Mouse (Mus musculus) urinary bladder, postnatal 25 days (tissue): ENCODE results near the gene Dhx9.
"Not testable (repeated sequence)": the region's sequence is repeated elsewhere in the genome, so short reads cannot be mapped to it uniquely, and the experiment has no call there.

Experiments used
- DNase-seq: peaks from one replicate; pipeline ENCODE4 v3.0.0; 2022; ENCODE audit warnings: low spot score

The Dhx9 gene

DNA sequence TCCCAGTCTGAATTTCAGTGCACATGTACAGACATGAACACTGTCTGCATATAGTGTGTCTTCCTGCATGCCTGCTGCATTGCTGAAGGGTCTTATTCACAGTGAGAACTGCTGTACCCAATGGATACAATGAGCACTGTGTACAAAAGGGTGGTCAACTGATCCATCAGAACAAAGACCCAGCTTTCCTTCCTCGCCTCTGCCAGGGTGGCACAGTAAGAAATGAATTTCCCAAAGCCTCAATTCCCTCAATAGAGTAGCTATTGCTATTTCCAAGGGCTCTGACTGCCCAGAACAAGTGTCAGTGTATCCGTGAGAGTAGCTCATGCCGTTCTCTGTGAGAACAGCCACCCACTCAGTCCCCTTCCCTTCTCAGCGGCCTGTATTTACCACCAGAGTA is 69.7 kb downstream of the Dhx9 start:
- DNase-seq: not testable (repeated sequence)

DNA sequence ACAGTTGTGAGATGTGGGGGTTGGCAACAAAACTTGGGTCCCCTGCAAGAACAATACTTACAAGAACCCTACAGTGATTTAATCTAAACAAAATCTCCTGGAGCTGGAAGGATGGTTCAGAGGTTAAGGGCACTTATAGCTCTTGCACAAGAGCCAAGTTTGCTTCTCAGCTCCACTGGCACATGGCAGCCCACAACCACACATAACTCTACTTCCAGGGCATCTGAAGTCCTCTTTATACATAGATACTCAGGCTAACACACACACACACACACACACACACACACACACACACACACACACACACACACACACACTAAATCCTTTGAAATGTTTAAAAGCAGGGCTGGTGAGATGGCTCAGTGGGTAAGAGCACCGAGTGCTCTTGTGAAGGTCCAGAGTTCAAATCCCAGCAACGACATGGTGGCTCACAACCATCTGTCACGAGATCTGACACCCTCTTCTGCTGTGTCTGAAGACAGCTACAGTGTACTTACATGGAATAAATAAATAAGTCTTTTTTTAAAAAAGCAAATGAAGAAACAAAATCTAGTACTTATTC is 71.1 kb downstream of the Dhx9 start:
- not testable (repeated sequence) for DNase-seq

DNA sequence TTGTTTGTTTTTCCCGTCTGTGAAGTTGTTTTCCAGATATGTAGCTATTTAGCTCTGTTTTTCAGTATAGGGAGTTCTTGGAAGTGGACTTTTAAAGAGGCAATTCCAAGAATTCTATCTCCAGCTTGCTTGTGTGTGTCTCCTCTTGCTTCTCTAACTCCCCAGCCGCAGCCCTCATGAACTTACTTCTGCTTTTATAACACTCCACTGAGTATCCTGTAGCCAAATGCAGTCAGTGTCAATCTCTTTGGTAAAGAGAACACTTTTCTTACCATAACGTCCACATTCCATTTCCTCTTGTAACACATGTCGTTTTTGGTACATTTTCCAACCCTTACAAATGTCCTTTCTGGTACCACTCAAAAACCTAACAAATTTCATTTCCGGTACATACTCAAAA is 71.7 kb downstream of the Dhx9 start:
- DNase-seq: not testable (repeated sequence)

DNA sequence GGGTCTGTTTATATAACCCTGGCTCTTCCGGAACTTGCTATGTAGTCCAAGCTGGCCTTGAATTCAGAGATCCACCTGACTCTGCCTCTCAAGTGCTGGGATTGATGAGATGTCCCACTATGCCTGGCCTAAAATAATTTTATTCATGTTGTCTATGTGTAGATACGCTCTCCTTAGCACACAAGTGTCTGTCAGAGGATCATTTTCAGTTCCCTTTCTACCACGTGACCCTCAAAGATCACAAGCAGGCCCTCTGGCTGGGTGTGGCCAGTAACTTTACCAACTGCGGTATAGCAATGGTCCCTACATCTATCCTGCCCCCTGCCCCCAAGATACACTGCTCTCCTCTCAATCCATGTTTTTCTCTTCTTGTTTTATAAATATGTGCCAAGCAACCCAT is 72.5 kb downstream of the Dhx9 start:
- DNase-seq: no peak

DNA sequence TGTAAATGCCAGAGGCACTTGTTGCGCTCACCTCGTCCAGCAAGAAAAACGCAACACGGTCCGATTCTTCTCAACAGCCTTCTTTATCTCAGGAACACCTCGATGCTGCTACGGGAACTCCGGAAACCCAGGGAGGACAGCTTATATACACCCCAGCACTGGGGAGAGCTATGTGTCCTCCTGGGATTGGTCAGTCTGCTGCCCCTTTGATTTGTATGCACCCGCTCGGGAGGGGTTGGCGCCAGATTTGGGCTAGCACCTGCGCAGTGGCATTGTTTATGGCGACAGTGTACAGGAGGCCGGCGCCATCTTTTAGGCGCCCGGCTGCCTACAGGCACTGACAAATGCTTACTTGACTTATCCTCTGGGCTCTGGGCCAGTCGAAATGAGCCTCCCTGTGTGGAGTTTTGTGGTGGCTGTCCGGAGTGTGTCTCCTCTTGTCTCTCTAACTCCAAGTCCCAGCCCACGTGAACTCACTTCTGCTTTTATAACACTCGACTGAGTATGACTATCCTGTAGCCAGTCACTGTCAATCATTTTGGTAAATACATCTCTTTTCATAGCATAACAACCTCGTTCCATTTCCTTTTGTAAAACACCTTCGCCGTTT is 73.2 kb downstream of the Dhx9 start:
- peak; percentile 33 for DNase-seq

DNA sequence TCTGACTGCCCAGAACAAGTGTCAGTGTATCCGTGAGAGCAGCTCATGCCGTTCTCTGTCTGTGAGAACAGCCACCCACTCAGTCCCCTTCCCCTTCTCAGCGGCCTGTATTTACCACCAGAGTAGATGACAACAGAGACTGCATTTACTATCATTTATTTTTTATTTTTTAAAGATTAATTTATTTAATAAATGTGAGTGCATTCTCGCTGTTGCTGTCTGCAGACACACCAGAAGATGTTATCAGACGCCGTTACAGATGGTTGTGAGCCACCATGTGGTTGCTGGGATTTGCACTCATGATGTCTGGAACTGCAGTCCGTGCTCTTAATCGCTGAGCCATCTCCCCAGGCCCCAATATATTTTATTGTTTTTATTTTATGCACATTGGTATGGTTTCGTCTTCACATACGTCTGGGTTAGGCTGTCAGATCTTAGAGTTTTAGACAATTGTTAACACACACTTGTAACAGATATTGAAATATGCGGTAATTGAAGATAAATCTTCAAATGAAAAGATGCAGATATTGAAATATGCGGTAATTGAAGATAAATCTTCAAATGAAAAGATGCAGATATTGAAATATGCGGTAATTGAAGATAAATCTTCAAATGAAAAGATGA is 74.0 kb downstream of the Dhx9 start:
- DNase-seq: not testable (repeated sequence)

DNA sequence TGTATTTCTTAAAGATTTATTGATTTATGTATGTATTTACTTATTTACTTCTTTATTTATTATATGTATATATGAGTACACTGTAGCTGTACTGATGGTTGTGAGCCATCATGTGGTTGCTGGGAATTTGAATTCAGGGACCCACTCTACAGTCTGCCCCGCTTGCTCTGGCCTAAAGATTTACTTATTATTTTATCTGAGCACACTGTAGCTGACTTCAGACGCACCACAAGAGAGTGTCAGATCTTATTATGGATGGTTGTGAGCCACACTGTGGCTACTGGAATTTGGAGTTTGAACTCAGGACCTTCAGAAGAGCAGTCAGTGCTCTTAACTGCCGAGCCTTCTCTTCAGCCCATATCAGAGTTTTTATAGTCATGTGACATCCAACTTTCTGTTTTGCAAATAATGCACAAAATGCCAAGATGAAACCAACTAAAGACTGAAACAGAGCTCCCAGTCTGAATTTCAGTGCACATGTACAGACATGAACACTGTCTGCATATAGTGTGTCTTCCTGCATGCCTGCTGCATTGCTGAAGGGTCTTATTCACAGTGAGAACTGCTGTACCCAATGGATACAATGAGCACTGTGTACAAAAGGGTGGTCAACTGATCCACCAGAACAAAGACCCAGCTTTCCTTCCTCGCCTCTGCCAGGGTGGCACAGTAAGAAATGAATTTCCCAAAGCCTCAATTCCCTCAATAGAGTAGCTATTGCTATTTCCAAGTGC is 74.6 kb downstream of the Dhx9 start:
- DNase-seq: not testable (repeated sequence)

DNA sequence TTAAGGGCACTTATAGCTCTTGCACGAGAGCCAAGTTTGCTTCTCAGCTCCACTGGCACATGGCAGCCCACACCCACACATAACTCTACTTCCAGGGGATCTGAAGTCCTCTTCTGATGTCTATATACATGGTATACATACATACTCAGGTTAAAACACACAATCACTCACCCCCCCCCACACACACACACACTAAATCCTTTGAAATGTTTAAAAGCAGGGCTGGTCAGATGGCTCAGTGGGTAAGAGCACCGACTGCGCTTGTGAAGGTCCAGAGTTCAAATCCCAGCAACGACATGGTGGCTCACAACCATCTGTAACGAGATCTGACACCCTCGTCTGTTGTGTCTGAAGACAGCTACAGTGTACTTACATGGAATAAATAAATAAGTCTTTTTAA is 75.7 kb downstream of the Dhx9 start:
- no peak for DNase-seq

DNA sequence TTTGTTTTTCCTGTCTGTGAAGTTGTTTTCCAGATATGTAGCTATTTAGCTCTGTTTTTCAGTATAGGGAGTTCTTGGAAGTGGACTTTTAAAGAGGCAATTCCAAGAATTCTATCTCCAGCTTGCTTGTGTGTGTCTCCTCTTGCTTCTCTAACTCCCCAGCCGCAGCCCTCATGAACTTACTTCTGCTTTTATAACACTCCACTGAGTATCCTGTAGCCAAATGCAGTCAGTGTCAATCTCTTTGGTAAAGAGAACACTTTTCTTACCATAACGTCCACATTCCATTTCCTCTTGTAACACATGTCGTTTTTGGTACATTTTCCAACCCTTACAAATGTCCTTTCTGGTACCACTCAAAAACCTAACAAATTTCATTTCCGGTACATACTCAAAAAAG is 76.5 kb downstream of the Dhx9 start:
- not testable (repeated sequence) for DNase-seq

DNA sequence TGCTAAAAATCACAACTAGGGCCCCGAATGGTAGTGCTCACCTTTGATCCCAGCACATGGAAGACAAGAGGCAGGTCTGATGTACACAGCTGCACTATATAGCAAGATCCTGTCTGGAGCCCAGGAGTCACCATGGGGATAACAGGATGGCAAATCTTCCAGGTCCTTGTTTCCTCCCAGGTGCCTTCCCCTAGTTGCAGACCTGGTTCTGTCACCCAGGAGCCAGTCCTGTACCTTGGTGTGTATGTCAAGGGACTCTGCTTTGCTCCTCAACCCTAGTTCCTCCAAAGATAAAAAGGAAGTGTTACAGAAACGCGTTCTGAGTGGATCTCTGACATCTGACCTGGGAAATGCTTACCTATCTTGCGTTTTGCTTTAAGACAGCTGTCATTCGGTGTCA is 79.2 kb downstream of the Dhx9 start:
- not testable (repeated sequence) for DNase-seq

DNA sequence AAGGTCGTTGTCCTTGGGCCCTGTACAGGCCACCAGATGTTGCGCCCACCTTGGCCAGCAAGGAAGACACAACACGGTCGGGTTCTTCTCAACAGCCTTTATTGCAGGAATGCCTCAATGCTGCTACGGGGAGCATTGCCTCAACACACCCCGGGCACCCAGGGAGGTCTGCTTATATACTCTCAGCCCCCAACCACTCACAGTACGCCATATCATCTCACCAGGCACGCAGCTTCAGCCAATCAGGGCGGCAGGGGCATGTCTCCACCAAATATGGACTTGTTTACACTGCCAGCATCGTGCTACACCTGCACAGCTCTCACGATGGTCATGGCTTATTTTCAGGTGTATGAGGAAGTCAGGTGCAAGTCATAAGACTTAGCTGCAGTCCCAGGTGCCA is 79.8 kb downstream of the Dhx9 start:
- not testable (repeated sequence) for DNase-seq
